Mouse (Mus musculus): ENCODE measurements around the gene Naaladl1. TPM values are rescaled to one million over a fixed set of nuclear protein-coding genes. Genes with fewer than 3 reads are reported as not detected.

Gene Naaladl1
- total and polyA plus RNA-seq, 3 experiments: 0.35 to 1.7 TPM; not detected in 1

DNA sequence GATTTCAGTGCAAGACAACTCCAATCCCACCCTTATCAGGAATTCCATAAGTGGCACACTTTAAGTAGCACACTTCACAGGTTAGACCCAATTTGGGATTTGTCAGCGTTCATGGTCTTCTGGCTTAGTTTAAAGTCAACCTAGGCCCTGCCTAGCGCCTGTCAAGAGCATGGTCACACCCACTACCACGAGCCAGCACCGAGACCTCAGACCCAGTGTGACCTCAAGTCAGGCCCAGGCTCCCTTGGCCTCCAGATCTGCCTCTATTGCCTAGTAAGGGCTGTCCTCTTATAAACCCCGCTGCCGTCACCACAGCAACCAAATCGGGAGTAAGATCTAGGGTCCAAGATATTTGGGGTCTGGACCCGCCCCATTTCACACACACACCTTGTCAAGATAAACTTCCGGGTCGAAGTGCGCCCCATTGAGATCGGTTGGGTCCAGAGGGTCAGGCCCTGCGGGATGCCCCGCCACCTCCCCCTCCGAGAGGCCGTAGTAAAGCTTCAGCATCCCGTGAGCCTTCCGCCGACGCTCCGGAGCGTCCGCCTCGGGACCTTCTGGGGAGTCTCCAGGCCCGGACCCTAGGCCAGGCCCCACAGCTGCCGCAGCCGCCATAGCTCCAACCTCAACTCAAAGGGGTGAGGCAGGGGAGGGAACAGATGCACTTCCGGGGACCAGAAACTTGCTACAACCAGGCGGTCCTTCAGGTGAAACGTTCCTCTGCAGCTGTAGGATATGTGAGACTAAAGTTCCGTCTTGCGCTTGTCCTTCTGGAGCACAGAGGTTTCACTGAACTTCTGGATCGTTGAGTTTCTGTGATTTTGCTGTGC lies 28.8 kb upstream of the Naaladl1 start, which contains the start of gene Vps51 (continued):
- TF ChIP-seq CTCF (IDR thresholded peaks at IDR 0.05 in 2 of 3, conservative IDR thresholded peaks at IDR 0.05 in 1 of 3; ENCODE audit: control insufficient read depth in 1 of 3, insufficient read depth in 1 of 3, low read depth in 2 of 3, low read length in 3 of 3, poor library complexity in 1 of 3, severe bottlenecking in 1 of 3) (no peak; a peak in 1 of 6 replicates), CHD2 (IDR thresholded peaks at IDR 0.05; ENCODE audit: low read length) (peak; percentile 50; the same call in 1 of the 2 replicates)

GRCm38 (mm10) chr19:6079983-6080480 lies 25.6 kb upstream of the Naaladl1 start, which contains the start of gene Tmem262:
Gene Tmem262, plus strand, starts transcription at chr19:6080033.
- peaks cover 0 to 4% of the 10 kb centered on the region in 2 experiments; a peak in 1 of 4 replicates for H3K36me3 ChIP-seq (ENCODE audit: control insufficient read depth in 1 of 2, insufficient read depth in 2 of 2, low read length in 2 of 2)
- no peaks in the 10 kb centered on the region for H3K27me3 ChIP-seq (ENCODE audit: control insufficient read depth in 1 of 2, insufficient read depth in 2 of 2, low read length in 2 of 2)
- DNase-seq (ENCODE audit: low read depth, low spot score): no peak
- H3K4me3 ChIP-seq (ENCODE audit: control insufficient read depth in 1 of 2, insufficient read depth in 1 of 2, low read depth in 2 of 2, low read length in 2 of 2): no peak within 1 kb of the TSS
- H3K9me3 ChIP-seq (replicated peaks; ENCODE audit: insufficient read depth, low read length): no peaks in the 10 kb centered on the region
- no peak within 1 kb of the TSS for H3K9ac ChIP-seq (ENCODE audit: control insufficient read depth, low read depth, low read length, poor library complexity, severe bottlenecking)
- peaks cover 22% of the 10 kb centered on the region for H3K79me2 ChIP-seq (ENCODE audit: control insufficient read depth, insufficient read depth, low read length, poor library complexity)
- TF ChIP-seq MXI1 (IDR thresholded peaks at IDR 0.05; ENCODE audit: low read depth, low read length) (no peak), GATA1 (IDR thresholded peaks at IDR 0.05; ENCODE audit: low read depth, low read length) (no peak), ZNF384 (IDR thresholded peaks at IDR 0.05; ENCODE audit: low read depth, low read length) (no peak), USF2 (IDR thresholded peaks at IDR 0.05; ENCODE audit: borderline replicate concordance in 1 of 2, insufficient read depth in 1 of 2, low read depth in 1 of 2, low read length in 2 of 2) (no peak), TAL1 (IDR thresholded peaks at IDR 0.05; ENCODE audit: low read length) (no peak), NELFE (IDR thresholded peaks at IDR 0.05; ENCODE audit: low read depth, low read length) (no peak), UBTF (IDR thresholded peaks at IDR 0.05; ENCODE audit: borderline replicate concordance, insufficient read depth, low read depth, low read length) (no peak), BHLHE40 (IDR thresholded peaks at IDR 0.05; ENCODE audit: borderline replicate concordance, low read depth, low read length) (no peak)
- H3K4me1 ChIP-seq (ENCODE audit: control insufficient read depth in 1 of 2, insufficient read depth in 2 of 2, low read length in 2 of 2): peaks cover 0 to 12% of the 10 kb centered on the region in 2 experiments; a peak in 2 of 4 replicates
- no peak within 1 kb of the TSS for H3K27ac ChIP-seq (ENCODE audit: control insufficient read depth, low read depth, low read length)

- no peak for TF ChIP-seq ZC3H11A (IDR thresholded peaks at IDR 0.05; ENCODE audit: low read depth, low read length)
- no peak for TF ChIP-seq MYC (IDR thresholded peaks at IDR 0.05; ENCODE audit: low read depth, low read length)
- no peak for TF ChIP-seq TCF12 (IDR thresholded peaks at IDR 0.05; ENCODE audit: low read depth, low read length)
- TF ChIP-seq SIN3A (IDR thresholded peaks at IDR 0.05; ENCODE audit: low read length): no peak
- no peak for TF ChIP-seq MXI1 (IDR thresholded peaks at IDR 0.05; ENCODE audit: low read depth, low read length)
Measured at GRCm38 (mm10) chr19:6082156-6082555, 23.4 kb upstream of the Naaladl1 start, which contains the start of gene Gm28374. Gene Gm28374, minus strand, starts transcription at chr19:6082256.

More at GRCm38 (mm10) chr19:6082156-6082555, 23.4 kb upstream of the Naaladl1 start, which contains the start of gene Gm28374:
- Histone ChIP-seq H3K9me3 (replicated peaks; ENCODE audit: insufficient read depth, low read length) (no peaks in the 10 kb centered on the region), H3K27ac (ENCODE audit: control insufficient read depth, low read depth, low read length) (no peak within 1 kb of the TSS), H3K79me2 (ENCODE audit: control insufficient read depth, insufficient read depth, low read length, poor library complexity) (peaks cover 22% of the 10 kb centered on the region), H3K9ac (ENCODE audit: control insufficient read depth, low read depth, low read length, poor library complexity, severe bottlenecking) (no peak within 1 kb of the TSS), H3K4me1 (ENCODE audit: control insufficient read depth in 1 of 2, insufficient read depth in 2 of 2, low read length in 2 of 2) (peaks cover 0 to 5% of the 10 kb centered on the region in 2 experiments; a peak in 2 of 4 replicates), H3K36me3 (ENCODE audit: control insufficient read depth in 1 of 2, insufficient read depth in 2 of 2, low read length in 2 of 2) (peaks cover 0 to 9% of the 10 kb centered on the region in 2 experiments), H3K27me3 (ENCODE audit: control insufficient read depth in 1 of 2, insufficient read depth in 2 of 2, low read length in 2 of 2) (no peaks in the 10 kb centered on the region), H3K4me3 (ENCODE audit: control insufficient read depth in 1 of 2, insufficient read depth in 1 of 2, low read depth in 2 of 2, low read length in 2 of 2) (no peak within 1 kb of the TSS)
- DNase-seq (ENCODE audit: low read depth, low spot score): no peak
